Mouse (Mus musculus): ENCODE results near the gene Mbnl2. TPM values are rescaled to one million over a fixed set of nuclear protein-coding genes. Genes with fewer than 3 reads are reported as not detected.

Mbnl2 gene
- polyA plus RNA-seq, 1 experiment from 2014 or later: 123 TPM

- 68% methylated on average over 5 of the region's 5 CpGs for whole genome bisulfite sequencing
- Histone ChIP-seq H3K9me3 (replicated peaks) (no peaks in the 10 kb centered on the region), H3K4me1 (replicated peaks) (peaks cover 63% of the 10 kb centered on the region), H3K4me2 (no peak overlapping the region), H3K4me3 (no peak overlapping the region), H3K27ac (no peak overlapping the region), H3K36me3 (no peaks in the 10 kb centered on the region), H3K9ac (no peak overlapping the region), H3K27me3 (no peaks in the 10 kb centered on the region)
- ATAC-seq (replicated peaks; ENCODE audit: insufficient number of reproducible peaks, insufficient read depth, low FRiP score, low read depth): no peak
Observed at GRCm38 (mm10) chr14:120315721-120316120, 40.3 kb downstream of the Mbnl2 start.

DNA sequence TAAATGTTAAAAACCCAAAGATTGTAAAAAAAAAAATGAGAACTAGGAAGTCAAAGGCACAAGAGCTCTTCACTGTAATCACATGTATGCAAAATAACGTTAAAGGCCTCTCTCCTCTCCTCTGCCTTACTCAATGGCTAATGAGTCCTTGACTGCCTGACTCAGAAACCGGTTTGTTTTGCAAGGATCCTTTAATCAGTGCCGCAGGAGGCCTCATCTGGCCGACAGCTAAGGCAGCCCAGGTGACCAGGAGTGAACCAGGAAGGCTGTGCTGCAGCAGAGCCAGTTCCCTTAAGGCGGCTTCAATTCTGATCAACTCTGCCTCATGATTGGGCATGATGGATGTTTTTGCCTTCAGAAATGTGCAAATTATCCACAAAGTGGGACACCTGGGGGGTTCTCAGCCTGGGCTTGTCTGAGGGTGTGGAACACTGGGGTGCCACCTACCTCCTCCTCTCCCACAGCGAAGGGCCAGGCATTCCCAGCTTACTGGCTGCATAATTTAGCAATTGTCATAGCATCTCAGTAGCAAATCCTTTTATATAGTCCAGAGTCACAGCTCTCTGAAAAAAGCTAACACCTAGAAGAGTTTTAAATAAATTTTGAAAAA, 43.0 kb downstream of the Mbnl2 start:
- H3K4me1 ChIP-seq (replicated peaks): peaks cover 60% of the 10 kb centered on the region
- no peak for ATAC-seq (replicated peaks; ENCODE audit: insufficient number of reproducible peaks, insufficient read depth, low FRiP score, low read depth)
- H3K36me3 ChIP-seq: no peaks in the 10 kb centered on the region
- no peaks in the 10 kb centered on the region for H3K9me3 ChIP-seq (replicated peaks)
- no peak overlapping the region for H3K27ac ChIP-seq
- 64% methylated on average over 6 of the region's 6 CpGs for WGBS
- no peak overlapping the region for H3K4me3 ChIP-seq
- H3K4me2 ChIP-seq: no peak overlapping the region
- no peaks in the 10 kb centered on the region for H3K27me3 ChIP-seq
- no peak overlapping the region for H3K9ac ChIP-seq

DNA sequence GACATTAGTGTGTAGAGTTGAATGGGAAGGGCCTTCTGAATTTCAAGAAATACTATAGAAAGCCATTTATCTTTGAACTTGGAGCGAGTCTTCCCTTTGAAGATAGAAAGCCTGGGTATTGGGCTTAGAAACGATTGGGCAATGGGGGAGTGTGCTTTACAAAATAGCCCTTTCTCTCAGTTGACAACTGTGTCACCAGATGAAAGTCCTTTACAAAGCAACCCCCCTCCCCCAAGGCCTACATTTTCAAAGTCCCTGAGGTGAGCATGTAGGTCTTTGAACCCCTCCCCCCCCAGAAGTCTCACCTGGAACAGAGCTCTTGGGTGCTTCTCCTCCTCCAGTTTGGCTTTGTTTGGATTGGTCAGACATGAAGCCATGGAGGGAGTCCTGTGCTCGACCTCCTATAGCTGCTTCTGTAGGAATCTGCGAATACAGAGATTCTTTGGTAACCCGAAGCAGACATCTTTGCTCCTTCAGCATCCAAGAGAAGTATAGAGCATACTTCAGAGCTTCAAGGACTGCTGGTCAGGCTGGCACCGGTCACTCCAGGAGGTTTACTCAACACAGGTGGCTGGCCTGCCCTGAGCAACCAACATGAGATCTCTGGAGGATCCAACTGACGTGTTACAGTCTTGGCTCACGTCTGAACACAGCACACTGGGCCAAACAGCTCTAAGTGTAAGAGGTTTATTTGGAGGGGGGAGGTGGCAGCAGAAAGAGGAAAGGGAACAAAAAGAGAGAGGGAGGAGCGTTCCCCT, 43.7 kb downstream of the Mbnl2 start:
- Histone ChIP-seq H3K27ac (no peak overlapping the region), H3K9ac (no peak overlapping the region), H3K36me3 (no peaks in the 10 kb centered on the region), H3K4me1 (replicated peaks) (peaks cover 59% of the 10 kb centered on the region), H3K4me3 (no peak overlapping the region), H3K4me2 (no peak overlapping the region), H3K27me3 (no peaks in the 10 kb centered on the region), H3K9me3 (replicated peaks) (no peaks in the 10 kb centered on the region)
- WGBS: 74% methylated on average over 9 of the region's 9 CpGs
- ATAC-seq (replicated peaks; ENCODE audit: insufficient number of reproducible peaks, insufficient read depth, low FRiP score, low read depth): no peak

DNA sequence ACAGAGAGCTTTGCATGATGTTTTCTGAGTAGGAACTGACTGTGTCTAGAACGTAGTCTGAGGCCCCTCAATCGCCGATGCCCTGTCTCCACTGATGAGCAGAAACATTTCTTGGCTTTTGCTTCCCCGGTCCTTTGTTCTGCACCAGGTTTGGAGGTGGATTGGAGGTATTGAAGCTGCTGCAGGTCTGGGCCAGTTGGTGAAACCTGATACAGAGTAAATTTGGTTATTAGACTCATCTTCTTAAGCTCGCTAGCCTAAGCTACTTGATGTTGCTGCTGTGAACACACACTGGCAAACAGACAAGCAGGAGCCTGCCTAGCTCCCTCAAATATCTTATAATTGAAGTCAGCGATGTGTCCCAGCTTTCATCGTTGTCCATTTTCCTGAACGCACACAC, 46.6 kb downstream of the Mbnl2 start:
- no peak overlapping the region for H3K4me3 ChIP-seq
- no peaks in the 10 kb centered on the region for H3K27me3 ChIP-seq
- H3K27ac ChIP-seq: no peak overlapping the region
- H3K36me3 ChIP-seq: peaks cover 13% of the 10 kb centered on the region
- no peak overlapping the region for H3K9ac ChIP-seq
- no peak overlapping the region for H3K4me2 ChIP-seq
- 90% methylated on average over 8 of the region's 8 CpGs for WGBS
- peaks cover 66% of the 10 kb centered on the region for H3K4me1 ChIP-seq (replicated peaks)
- H3K9me3 ChIP-seq (replicated peaks): no peaks in the 10 kb centered on the region
- ATAC-seq (replicated peaks; ENCODE audit: insufficient number of reproducible peaks, insufficient read depth, low FRiP score, low read depth): no peak; the same call in 1 of the 2 replicates

- Histone ChIP-seq H3K36me3 (peaks cover 13% of the 10 kb centered on the region), H3K4me1 (replicated peaks) (peaks cover 71% of the 10 kb centered on the region), H3K27me3 (no peaks in the 10 kb centered on the region), H3K9ac (no peak overlapping the region), H3K4me3 (no peak overlapping the region), H3K9me3 (replicated peaks) (no peaks in the 10 kb centered on the region), H3K27ac (no peak overlapping the region), H3K4me2 (no peak overlapping the region)
- ATAC-seq (replicated peaks; ENCODE audit: insufficient number of reproducible peaks, insufficient read depth, low FRiP score, low read depth): no peak
- 66% methylated on average over 1 of the region's 1 CpGs for WGBS
Observed at GRCm38 (mm10) chr14:120323111-120323510, 47.6 kb downstream of the Mbnl2 start.

DNA sequence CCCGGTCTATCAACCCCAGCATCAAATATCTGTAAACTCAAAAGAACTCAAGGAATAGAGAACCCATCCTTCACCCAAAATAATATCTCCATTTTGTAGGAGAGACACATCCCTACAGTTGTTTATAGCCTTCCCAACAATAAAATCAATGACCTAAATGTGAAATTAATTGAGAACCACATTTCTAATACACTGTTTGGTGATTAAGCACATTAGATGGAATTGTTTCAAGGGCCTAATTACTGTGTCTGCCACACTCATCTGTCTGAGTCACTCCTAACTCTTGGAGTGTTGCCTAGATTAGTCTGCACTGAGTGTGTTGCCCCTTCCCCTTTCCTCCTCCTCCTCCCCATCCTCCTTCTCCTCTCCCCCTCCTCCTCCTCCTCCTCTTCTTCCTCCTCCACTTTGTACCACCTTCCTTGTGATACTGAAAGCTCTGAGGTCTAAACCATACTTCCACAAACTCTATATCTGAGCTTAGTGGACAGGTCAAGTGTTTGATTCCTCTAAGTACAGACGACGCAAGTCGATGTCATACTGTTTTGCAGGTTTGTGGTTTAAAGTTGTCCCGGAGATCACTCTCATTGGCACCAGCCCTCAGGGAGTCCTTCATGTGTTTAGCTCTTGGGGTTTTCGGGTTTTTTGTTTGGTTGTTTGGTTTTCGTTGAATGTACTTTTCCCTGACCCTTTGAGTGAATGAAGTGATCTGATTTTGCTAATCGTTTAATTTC, 48.8 kb downstream of the Mbnl2 start:
- H3K27me3 ChIP-seq: no peaks in the 10 kb centered on the region
- H3K36me3 ChIP-seq: peaks cover 15% of the 10 kb centered on the region
- no peak for ATAC-seq (replicated peaks; ENCODE audit: insufficient number of reproducible peaks, insufficient read depth, low FRiP score, low read depth)
- 76% methylated on average over 8 of the region's 8 CpGs for WGBS
- no peak overlapping the region for H3K9ac ChIP-seq
- no peak overlapping the region for H3K27ac ChIP-seq
- H3K4me1 ChIP-seq (replicated peaks): peaks cover 62% of the 10 kb centered on the region
- no peak overlapping the region for H3K4me3 ChIP-seq
- no peak overlapping the region for H3K4me2 ChIP-seq
- H3K9me3 ChIP-seq (replicated peaks): no peaks in the 10 kb centered on the region

DNA sequence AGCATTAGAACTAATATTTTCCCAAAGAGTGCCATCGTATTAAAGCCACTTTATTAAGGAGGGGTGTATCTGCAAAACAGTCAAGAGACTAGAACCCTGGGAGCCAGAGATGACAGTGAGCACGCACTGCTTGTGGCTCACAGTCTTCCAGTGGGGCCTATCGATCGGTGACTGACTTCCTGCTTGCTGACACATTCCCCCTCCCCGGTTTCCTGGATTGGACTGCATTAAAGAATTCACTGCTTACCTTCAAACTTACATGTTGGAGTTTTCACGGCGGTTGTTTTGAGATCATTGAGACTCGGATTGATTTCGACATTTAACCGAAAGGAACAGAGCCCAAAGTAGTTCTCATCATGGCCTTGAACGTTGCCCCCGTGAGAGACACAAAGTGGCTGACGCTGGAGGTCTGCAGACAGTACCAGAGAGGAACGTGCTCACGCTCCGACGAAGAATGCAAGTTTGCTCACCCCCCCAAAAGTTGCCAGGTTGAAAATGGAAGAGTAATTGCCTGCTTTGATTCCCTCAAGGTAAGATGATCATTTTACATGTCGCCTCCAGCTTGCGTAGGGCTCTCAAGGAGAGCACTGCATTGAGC, 49.5 kb downstream of the Mbnl2 start:
- H3K9ac ChIP-seq: no peak overlapping the region
- no peaks in the 10 kb centered on the region for H3K27me3 ChIP-seq
- 80% methylated on average over 19 of the region's 19 CpGs for WGBS
- peaks cover 15% of the 10 kb centered on the region for H3K36me3 ChIP-seq
- H3K9me3 ChIP-seq (replicated peaks): no peaks in the 10 kb centered on the region
- no peak overlapping the region for H3K4me2 ChIP-seq
- no peak overlapping the region for H3K27ac ChIP-seq
- ATAC-seq (replicated peaks; ENCODE audit: insufficient number of reproducible peaks, insufficient read depth, low FRiP score, low read depth): no peak
- H3K4me1 ChIP-seq (replicated peaks): peaks cover 55% of the 10 kb centered on the region
- H3K4me3 ChIP-seq: no peak overlapping the region

DNA sequence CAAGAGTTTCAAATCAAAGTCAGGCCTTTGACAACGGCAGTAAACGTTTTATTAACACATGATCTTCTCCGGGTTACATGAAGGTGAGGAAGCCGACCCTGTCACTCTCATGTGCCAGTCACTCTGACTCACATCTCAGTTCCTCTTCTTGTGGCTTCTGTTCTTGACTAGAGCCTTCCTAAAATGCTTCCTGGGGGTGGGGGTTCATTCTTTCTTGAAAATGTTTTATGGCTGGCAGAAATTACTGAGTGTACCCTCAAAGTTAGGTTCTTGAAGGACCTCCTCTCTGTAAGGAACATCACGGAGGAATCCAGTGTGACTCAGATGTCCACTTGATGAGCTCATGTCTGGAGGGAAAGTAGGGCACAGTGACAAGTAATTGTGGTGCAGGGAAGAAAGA, 50.2 kb downstream of the Mbnl2 start:
- Histone ChIP-seq H3K9me3 (replicated peaks) (no peaks in the 10 kb centered on the region), H3K27ac (no peak overlapping the region), H3K4me1 (replicated peaks) (peaks cover 58% of the 10 kb centered on the region), H3K4me2 (no peak overlapping the region), H3K36me3 (peaks cover 15% of the 10 kb centered on the region), H3K27me3 (no peaks in the 10 kb centered on the region), H3K4me3 (no peak overlapping the region), H3K9ac (no peak overlapping the region)
- WGBS: 66% methylated on average over 5 of the region's 5 CpGs
- no peak for ATAC-seq (replicated peaks; ENCODE audit: insufficient number of reproducible peaks, insufficient read depth, low FRiP score, low read depth)

DNA sequence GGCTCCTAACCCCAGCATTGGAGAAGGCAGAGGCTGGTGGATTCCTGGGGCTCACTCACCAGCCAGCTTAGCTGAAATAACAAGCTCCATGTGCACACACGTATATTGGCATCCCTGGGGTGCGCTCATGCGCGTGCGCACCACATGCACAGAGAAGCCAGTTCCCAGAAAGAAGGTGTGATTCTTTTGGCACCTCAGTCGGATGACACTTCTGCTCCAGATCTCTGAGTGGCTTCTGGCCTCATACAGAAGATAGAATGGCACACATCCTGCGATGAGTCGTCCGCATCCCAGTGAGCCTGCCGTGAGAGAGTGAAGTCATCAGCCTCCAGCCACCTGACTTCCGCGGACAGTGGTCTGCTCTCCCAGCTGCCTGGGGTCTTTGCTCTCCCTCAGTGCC, 55.0 kb downstream of the Mbnl2 start:
- Histone ChIP-seq H3K4me1 (replicated peaks) (peaks cover 49% of the 10 kb centered on the region), H3K27me3 (no peaks in the 10 kb centered on the region), H3K36me3 (peaks cover 9% of the 10 kb centered on the region), H3K27ac (no peak overlapping the region), H3K9ac (no peak overlapping the region), H3K4me2 (no peak overlapping the region), H3K4me3 (no peak overlapping the region), H3K9me3 (replicated peaks) (no peaks in the 10 kb centered on the region)
- ATAC-seq (replicated peaks; ENCODE audit: insufficient number of reproducible peaks, insufficient read depth, low FRiP score, low read depth): peak; percentile 37; the same call in 1 of the 2 replicates
- WGBS: 57% methylated on average over 12 of the region's 12 CpGs

- ATAC-seq (replicated peaks; ENCODE audit: insufficient number of reproducible peaks, insufficient read depth, low FRiP score, low read depth): no peak
- no peaks in the 10 kb centered on the region for H3K27me3 ChIP-seq
- H3K9ac ChIP-seq: no peak overlapping the region
- H3K9me3 ChIP-seq (replicated peaks): no peaks in the 10 kb centered on the region
- H3K36me3 ChIP-seq: peaks cover 3% of the 10 kb centered on the region
- H3K4me2 ChIP-seq: no peak overlapping the region
- WGBS: 83% methylated on average over 13 of the region's 13 CpGs
- peaks cover 47% of the 10 kb centered on the region for H3K4me1 ChIP-seq (replicated peaks)
- H3K27ac ChIP-seq: no peak overlapping the region
- no peak overlapping the region for H3K4me3 ChIP-seq
Observed at GRCm38 (mm10) chr14:120330881-120331514, 55.5 kb downstream of the Mbnl2 start.
